Mouse (Mus musculus) CD8-positive naive resting alpha-beta T cell, adult 2 months (primary cell): ENCODE measurements around the gene Sqstm1.
"Not testable (repeated sequence)": the region's sequence is repeated elsewhere in the genome, so short reads cannot be mapped to it uniquely, and the experiment has no call there.

ENCODE experiments used
- DNase-seq, 2 experiments: peaks; one replicate each; pipeline ENCODE4 v3.0.0; 2022; ENCODE audit warnings: low read depth in 2 of 2, low spot score in 2 of 2

Gene Sqstm1

GRCm38 (mm10) chr11:50177111-50177510 lies 33.5 kb downstream of the Sqstm1 start:
- DNase-seq = no peak

- DNase-seq = no peak
Observed at GRCm38 (mm10) chr11:50176351-50176750, 34.3 kb downstream of the Sqstm1 start.

GRCm38 (mm10) chr11:50174730-50175187 lies 35.9 kb downstream of the Sqstm1 start:
- DNase-seq = peak; percentile 97 to 99

- not testable (repeated sequence) for DNase-seq
Observed at GRCm38 (mm10) chr11:50174111-50174729, 36.4 kb downstream of the Sqstm1 start, which contains the start of gene Mrnip. Mrnip (plus strand) TSS chr11:50174444.

GRCm38 (mm10) chr11:50168352-50168751 lies 42.3 kb downstream of the Sqstm1 start:
- DNase-seq = no peak

GRCm38 (mm10) chr11:50162338-50163050 lies 48.1 kb downstream of the Sqstm1 start:
- no peak for DNase-seq

GRCm38 (mm10) chr11:50161578-50162304 lies 48.9 kb downstream of the Sqstm1 start:
- peak; percentile 26 to 56 for DNase-seq

GRCm38 (mm10) chr11:50159347-50159746 lies 51.3 kb downstream of the Sqstm1 start:
- DNase-seq = no peak

- DNase-seq = no peak
Observed at GRCm38 (mm10) chr11:50158346-50158745, 52.3 kb downstream of the Sqstm1 start.

GRCm38 (mm10) chr11:50156725-50157258 lies 53.8 kb downstream of the Sqstm1 start:
- DNase-seq = no peak

GRCm38 (mm10) chr11:50155785-50156184 lies 54.8 kb downstream of the Sqstm1 start:
- DNase-seq = no peak

- DNase-seq = no peak
Observed at GRCm38 (mm10) chr11:50154777-50155520, 55.7 kb downstream of the Sqstm1 start.

GRCm38 (mm10) chr11:50154166-50154565 lies 56.5 kb downstream of the Sqstm1 start:
- no peak for DNase-seq

- DNase-seq = no peak
Observed at GRCm38 (mm10) chr11:50151374-50151773, 59.3 kb downstream of the Sqstm1 start.

GRCm38 (mm10) chr11:50149603-50150150 lies 61.0 kb downstream of the Sqstm1 start:
- DNase-seq = no peak
